Mouse (Mus musculus) intestine, embryonic 14.5 days (tissue): Measurements from ENCODE around the gene Fgfr2. TPM values are rescaled to one million over a fixed set of nuclear protein-coding genes. Genes with fewer than 3 reads are reported as not detected.
A peak's percentile ranks its signal among the peaks of the same experiment; 100 is the strongest.

Source experiments
- ATAC-seq: fragments of 200-750 bp; cut with Nextera tagmentation; replicated peaks from 2 replicates; pipeline ENCODE4 v1.8.0; 2017; ENCODE audit warnings: low read depth, moderate number of reproducible peaks, moderate TSS enrichment, moderate library complexity; ENCODE audit not compliant: low FRiP score, low TSS enrichment
- DNase-seq: peaks from one replicate; pipeline ENCODE4 v3.0.0-alpha.2; 2018; ENCODE audit warnings: low spot score
- H3K27ac ChIP-seq: fragments of 300-500 bp; sonication (generic); 2 replicates; pipeline ENCODE4 v1.5.1; 2014; ENCODE audit warnings: low read depth, mild to moderate bottlenecking, control low read depth
- H3K27me3 ChIP-seq: fragments of 300-500 bp; sonication (generic); replicated peaks from 2 replicates; pipeline ENCODE4 v1.6.1; 2014; ENCODE audit warnings: low read length, control low read depth; ENCODE audit not compliant: control insufficient read depth, insufficient read depth
- H3K36me3 ChIP-seq: fragments of 300-500 bp; sonication (generic); 2 replicates; pipeline ENCODE4 v1.6.1; 2014; ENCODE audit warnings: low read length, control low read depth; ENCODE audit not compliant: control insufficient read depth, insufficient read depth
- H3K4me1 ChIP-seq: fragments of 300-500 bp; sonication (generic); replicated peaks from 2 replicates; pipeline ENCODE4 v1.6.1; 2014; ENCODE audit warnings: low read length, control low read depth, mixed read lengths; ENCODE audit not compliant: control insufficient read depth, insufficient read depth
- H3K4me2 ChIP-seq: fragments of 300-500 bp; sonication (generic); 2 replicates; pipeline ENCODE4 v1.6.1; 2014; ENCODE audit warnings: low read length
- H3K4me3 ChIP-seq: fragments of 300-500 bp; sonication (generic); 2 replicates; pipeline ENCODE4 v1.5.1; 2014; ENCODE audit warnings: low read depth, low read length, control low read depth, mixed read lengths
- H3K9ac ChIP-seq: fragments of 300-500 bp; sonication (generic); 2 replicates; pipeline ENCODE4 v1.6.1; 2014; ENCODE audit warnings: mild to moderate bottlenecking, low read length
- H3K9me3 ChIP-seq: fragments of 300-500 bp; sonication (generic); 2 replicates; pipeline ENCODE4 v1.6.1; 2016; ENCODE audit warnings: low read length, control low read depth; ENCODE audit not compliant: control insufficient read depth
- WGBS: fragments of 180-500 bp; shearing (Covaris S2); extraction: QIAGEN DNeasy Blood & Tissue Kit; methylation state at CpG from one replicate; pipeline ENCODE4 v1.1.7; 2014; 5-methylcytosine and 5-hydroxymethylcytosine counted together
- polyA plus RNA-seq: library from polyadenylated mRNA; unstranded; fragments of >200 nt; fragmentation: Nextera tagmentation; extraction: Ambion mirVana; gene quantifications from 2 replicates; pipeline ENCODE4 v1.2.1, GENCODE M21; 2014

The Fgfr2 gene
- polyA plus RNA-seq, 1 experiment from 2014 or later: 105 TPM

DNA sequence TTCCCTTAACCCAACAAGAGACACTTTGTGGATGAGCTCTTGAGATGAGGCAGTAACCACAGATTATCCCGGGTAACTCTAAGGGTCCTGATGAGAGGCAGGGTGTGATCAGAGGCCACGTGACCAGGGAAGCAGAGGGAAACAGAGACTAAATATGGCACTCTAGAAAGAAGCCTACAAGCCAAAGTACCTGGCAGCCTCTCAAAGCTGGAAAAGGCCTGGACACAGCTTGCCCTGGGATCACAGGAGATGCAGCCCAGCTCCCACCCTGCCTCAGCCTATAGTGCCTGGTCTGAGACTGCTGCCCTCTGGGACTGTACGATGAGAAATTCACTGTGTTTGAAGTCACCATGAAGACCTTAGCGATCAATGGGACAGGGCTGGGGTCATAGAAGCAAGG, 889.4 kb downstream of the Fgfr2 start:
- H3K9ac ChIP-seq: no peak overlapping the region
- no peak overlapping the region for H3K4me3 ChIP-seq
- no peaks in the 10 kb centered on the region for H3K27me3 ChIP-seq
- 70% methylated on average over 4 of the region's 4 CpGs for WGBS
- DNase-seq (no peak), ATAC-seq (no peak)
- no peak overlapping the region for H3K27ac ChIP-seq
- H3K9me3 ChIP-seq: no peaks in the 10 kb centered on the region
- H3K36me3 ChIP-seq: peaks cover 32% of the 10 kb centered on the region
- no peaks in the 10 kb centered on the region for H3K4me1 ChIP-seq
- H3K4me2 ChIP-seq: no peak overlapping the region

DNA sequence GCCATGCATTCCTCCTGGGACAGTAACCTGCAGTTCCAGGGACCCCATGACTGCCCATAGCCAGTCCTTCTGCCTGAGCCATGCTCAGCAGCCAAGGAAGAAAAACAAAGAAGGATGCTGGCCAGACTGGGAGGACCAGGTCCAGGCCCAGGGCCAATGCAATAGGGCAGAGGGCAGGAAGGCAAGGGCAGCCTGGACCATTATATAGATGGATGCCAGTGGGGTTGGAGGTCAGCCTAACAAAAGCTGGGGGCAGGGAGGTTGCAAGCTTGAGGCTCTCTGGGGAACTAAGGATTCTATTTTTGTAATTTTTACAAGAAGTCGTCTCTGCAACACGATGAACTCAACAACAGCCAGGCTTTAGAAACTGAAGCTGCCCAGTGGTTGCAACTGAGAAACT, 890.2 kb downstream of the Fgfr2 start:
- ATAC-seq: no peak
- H3K4me2 ChIP-seq: no peak overlapping the region
- H3K4me3 ChIP-seq: no peak overlapping the region
- H3K36me3 ChIP-seq: peaks cover 25% of the 10 kb centered on the region
- no peak for DNase-seq
- H3K9me3 ChIP-seq: no peaks in the 10 kb centered on the region
- no peaks in the 10 kb centered on the region for H3K4me1 ChIP-seq
- 39% methylated on average over 2 of the region's 2 CpGs for WGBS
- H3K9ac ChIP-seq: no peak overlapping the region
- H3K27me3 ChIP-seq: no peaks in the 10 kb centered on the region
- H3K27ac ChIP-seq: no peak overlapping the region

DNA sequence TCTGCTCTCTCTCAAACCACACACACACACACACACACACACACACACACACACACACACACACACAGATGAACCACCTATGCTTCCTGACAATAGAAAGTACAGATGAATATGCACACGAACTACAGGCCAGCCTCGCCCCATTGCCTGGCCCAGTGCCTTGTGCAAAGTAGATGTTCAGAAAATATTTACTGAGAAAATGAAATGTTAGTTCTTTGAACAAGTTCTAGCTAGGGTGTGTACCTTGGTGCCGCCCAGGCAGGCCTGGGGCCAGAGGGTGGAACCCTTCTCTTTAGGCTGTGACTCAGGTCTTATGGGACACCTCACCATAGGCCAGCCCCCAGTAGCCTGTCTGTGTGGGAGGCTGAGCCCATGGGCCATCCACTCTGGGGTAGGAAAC, 891.7 kb downstream of the Fgfr2 start:
- Histone ChIP-seq H3K9ac (no peak overlapping the region), H3K27me3 (no peaks in the 10 kb centered on the region), H3K4me3 (no peak overlapping the region), H3K36me3 (peaks cover 12% of the 10 kb centered on the region), H3K9me3 (no peaks in the 10 kb centered on the region), H3K27ac (no peak overlapping the region), H3K4me2 (no peak overlapping the region), H3K4me1 (no peaks in the 10 kb centered on the region)
- no peak for ATAC-seq
- DNase-seq: no peak
- 73% methylated on average over 3 of the region's 3 CpGs for WGBS

DNA sequence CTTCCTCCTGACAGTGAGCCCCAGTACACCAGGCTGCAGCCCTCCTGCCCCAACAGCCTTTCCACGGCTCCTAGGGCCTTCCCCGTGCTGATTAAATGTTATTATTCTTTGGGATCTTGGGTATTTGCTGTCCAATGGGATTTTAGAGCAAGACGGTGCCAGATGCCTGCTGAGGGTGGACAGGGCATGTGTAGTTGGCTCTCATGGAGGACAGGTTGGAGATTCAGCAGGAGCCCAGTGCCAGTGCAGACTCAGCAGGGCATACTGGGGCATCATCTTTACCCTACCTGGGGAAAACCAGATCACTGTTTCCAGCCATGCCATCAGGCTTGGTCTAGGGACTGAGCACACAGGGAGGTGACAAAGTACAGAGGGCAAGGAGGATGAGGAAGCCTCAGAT, 892.2 kb downstream of the Fgfr2 start:
- no peak overlapping the region for H3K9ac ChIP-seq

DNA sequence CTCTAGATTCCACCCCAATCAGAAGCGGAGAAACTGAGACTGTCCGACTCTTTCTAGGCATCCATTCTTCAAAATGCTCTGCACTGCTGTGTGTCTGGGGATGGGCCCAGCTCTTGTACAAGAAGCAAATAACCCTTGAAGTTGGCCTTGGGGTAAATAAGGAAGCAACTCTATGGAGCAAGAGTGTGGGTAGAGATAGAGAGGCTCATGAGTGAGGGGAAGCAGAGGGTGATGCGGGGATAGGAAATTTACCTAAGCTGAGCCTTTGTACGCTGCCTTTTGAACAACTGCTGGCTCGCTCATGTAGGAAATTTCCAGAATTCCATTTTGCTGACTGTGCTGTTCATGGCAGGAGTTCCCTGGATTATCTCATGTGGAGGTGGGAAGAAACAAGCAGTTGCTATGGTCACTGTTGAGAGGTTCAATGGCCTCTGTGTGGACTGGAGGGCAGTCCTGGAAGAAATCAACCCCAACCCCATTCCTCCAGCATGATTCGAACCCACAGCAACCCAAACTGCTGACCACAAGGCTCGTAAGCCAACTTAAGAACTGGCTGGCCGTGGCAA, 896.0 kb downstream of the Fgfr2 start:
- no peaks in the 10 kb centered on the region for H3K27me3 ChIP-seq
- H3K9me3 ChIP-seq: no peaks in the 10 kb centered on the region
- DNase-seq: no peak
- peaks cover 5% of the 10 kb centered on the region; the same call in 1 of the 2 replicates for H3K4me1 ChIP-seq
- no peak overlapping the region for H3K27ac ChIP-seq
- WGBS: 78% methylated on average over 8 of the region's 8 CpGs
- no peaks in the 10 kb centered on the region for H3K36me3 ChIP-seq
- H3K9ac ChIP-seq: no peak overlapping the region
- ATAC-seq: no peak
- no peak overlapping the region for H3K4me2 ChIP-seq
- no peak overlapping the region for H3K4me3 ChIP-seq

More for the DNA sequence above, 892.2 kb downstream of the Fgfr2 start:
- 82% methylated on average over 3 of the region's 3 CpGs for WGBS
- ATAC-seq (no peak), DNase-seq (no peak)
- no peak overlapping the region for H3K4me2 ChIP-seq
- H3K27me3 ChIP-seq: no peaks in the 10 kb centered on the region
- H3K9me3 ChIP-seq: no peaks in the 10 kb centered on the region
- no peak overlapping the region for H3K4me3 ChIP-seq
- no peak overlapping the region for H3K27ac ChIP-seq
- H3K4me1 ChIP-seq: no peaks in the 10 kb centered on the region
- H3K36me3 ChIP-seq: peaks cover 9% of the 10 kb centered on the region; the same call in 1 of the 2 replicates

DNA sequence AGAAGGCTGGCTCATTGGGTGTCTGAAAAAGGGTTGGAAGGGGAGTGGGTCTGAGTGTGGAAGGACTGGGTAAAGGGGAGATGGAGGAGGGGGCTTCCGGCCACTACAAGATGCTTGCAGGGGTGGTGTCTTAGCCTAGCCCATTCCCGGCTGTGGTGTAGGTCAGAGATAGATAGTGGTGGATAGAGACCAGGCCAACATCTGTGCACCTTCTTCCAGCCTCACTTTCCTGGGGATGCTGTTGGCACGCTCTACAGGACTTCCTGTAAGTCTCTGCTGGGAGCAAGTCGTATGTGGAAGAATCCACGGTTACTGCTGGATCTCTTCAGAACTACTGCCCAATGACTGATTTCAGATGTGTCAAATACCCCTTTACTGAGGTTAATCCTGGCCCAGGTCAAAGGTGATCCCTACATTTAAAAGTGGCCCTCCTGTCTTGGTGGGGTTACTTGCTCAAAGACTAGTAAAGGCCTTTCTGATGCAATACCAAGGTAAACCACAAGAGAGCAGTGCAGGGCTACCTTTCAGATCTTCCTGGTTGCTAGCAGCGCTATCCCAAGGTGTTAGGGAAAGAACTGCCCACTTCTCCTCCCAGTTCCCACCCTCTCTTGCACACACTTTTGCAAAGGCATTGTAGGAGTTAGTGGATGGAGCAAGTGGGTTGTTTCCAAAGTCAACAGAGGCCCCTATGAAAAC, 896.6 kb downstream of the Fgfr2 start:
- Histone ChIP-seq H3K4me3 (no peak overlapping the region), H3K9ac (no peak overlapping the region), H3K27ac (no peak overlapping the region), H3K4me2 (no peak overlapping the region), H3K36me3 (no peaks in the 10 kb centered on the region), H3K4me1 (peaks cover 5% of the 10 kb centered on the region; the same call in 1 of the 2 replicates), H3K9me3 (no peaks in the 10 kb centered on the region), H3K27me3 (no peaks in the 10 kb centered on the region)
- 55% methylated on average over 6 of the region's 6 CpGs for WGBS
- ATAC-seq (peak; percentile 62; the same call in 1 of the 2 replicates), DNase-seq (peak; percentile 95)

DNA sequence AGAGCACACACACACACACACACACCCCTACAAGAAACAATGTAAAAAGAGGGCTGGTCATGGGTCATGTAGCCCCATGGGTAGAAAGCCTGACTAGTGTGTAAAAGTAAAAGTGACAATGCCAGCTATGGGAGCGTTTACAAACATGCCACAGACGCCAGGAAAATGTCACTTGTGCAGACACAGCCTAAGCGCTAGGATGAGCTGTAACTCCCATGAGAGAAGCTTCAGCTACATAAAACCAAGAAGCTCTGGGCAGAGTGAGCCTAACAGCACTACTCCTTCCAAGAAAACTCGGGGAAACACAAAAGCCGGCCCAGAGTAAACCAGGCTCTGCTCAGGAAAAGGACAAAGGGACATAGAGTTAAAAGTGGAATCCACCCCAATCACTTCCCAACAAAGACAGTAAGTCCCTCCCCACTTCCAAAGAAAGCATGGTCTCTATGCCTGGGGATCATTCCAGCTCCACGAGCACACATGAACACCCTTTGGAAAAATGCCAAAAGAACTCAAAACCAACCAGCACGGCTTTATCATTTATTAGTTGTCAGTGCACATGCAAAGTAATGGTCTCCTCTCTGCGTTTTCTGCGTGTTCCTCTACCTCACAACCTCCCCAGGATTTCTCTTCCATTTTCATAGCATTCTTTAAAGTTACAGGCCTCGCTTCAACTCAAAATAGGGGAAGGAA, 899.6 kb downstream of the Fgfr2 start:
- H3K36me3 ChIP-seq: no peaks in the 10 kb centered on the region
- ATAC-seq (no peak), DNase-seq (no peak)
- no peak overlapping the region for H3K9ac ChIP-seq
- no peak overlapping the region for H3K27ac ChIP-seq
- no peak overlapping the region for H3K4me3 ChIP-seq
- H3K4me1 ChIP-seq: peaks cover 5% of the 10 kb centered on the region; the same call in 1 of the 2 replicates
- H3K27me3 ChIP-seq: no peaks in the 10 kb centered on the region
- 48% methylated on average over 10 of the region's 10 CpGs for WGBS
- H3K9me3 ChIP-seq: no peaks in the 10 kb centered on the region
- H3K4me2 ChIP-seq: no peak overlapping the region

DNA sequence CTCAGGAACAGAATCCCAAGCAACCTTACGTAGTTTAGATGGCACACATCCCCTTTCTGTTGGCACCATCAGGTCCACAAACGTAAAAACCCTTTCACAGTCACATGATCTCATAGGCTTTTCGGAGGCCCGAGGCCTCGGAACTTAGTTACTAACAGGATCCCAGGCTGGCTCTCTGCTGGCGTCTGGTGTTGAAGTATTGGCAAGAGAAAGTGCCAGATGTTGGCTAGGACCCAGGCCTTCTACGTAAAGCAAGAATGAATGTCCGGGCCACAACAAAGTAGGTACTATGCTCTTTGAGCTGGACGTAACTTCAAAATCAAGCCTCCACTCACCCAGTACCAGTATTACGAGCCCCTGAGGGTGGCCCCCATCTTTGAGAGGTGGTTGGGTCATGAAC, 909.1 kb downstream of the Fgfr2 start:
- 79% methylated on average over 10 of the region's 10 CpGs for WGBS
- Histone ChIP-seq H3K9me3 (no peaks in the 10 kb centered on the region), H3K4me1 (no peaks in the 10 kb centered on the region), H3K27me3 (no peaks in the 10 kb centered on the region), H3K4me3 (no peak overlapping the region), H3K27ac (no peak overlapping the region), H3K9ac (no peak overlapping the region), H3K36me3 (no peaks in the 10 kb centered on the region), H3K4me2 (no peak overlapping the region)
- DNase-seq: no peak
- no peak for ATAC-seq
